In genomic region chr2:124403571-124403970, GRCm38 (mm10) we compare ENCODE assay signal across 14 mouse cellular contexts.
DNase-seq lines count a peak whose midpoint lies in the region; ATAC-seq lines count a peak whose summit lies in the region.
"Had no signal": no experiment of that assay in that cellular context is flagged by ENCODE, and none has a peak within 500 bp of the region (broad histone marks: within the 10 kb centered on the region; RNA-seq: fewer than 3 reads in every experiment).

No protein-coding gene starts in this region.

- intact Hi-C loops in heart, postnatal 25 days (cut with DNase I): no loop called here
- intact Hi-C loops in heart, postnatal 10 days (cut with DNase I): no loop called here

- ATAC-seq in CD4-positive, CD25-positive, alpha-beta regulatory T cell, adult 4 months: no peak
- ATAC-seq: liver, postnatal 0 days; midbrain, embryonic 16.5 days had no signal

- DNase-seq in heart, adult 18-20 months: peak; percentile 16 to 53
- DNase-seq in heart, postnatal 25 days (ENCODE audit: low spot score): no peak
- peak; percentile 9 for DNase-seq in lung, postnatal 25 days (ENCODE audit: low spot score)
- no peak for DNase-seq in lung, postnatal 14 days
- peak; percentile 37 to 53 for DNase-seq in heart, adult 9 months (ENCODE audit: low spot score in 2 of 2)
- peak; percentile 29 to 30 for DNase-seq in heart, postnatal 10 days
- no peak for DNase-seq in kidney, postnatal 4 days
- DNase-seq: adrenal gland, postnatal 10 days; cerebellum, adult 11 months; embryo, embryonic 11 days; kidney, adult 11 months; liver, postnatal 0 days had no signal

Comparison
In these comparisons a context has a peak if more than half of its experiments do, and no peak if none do; other contexts are left out.
1. DNase-seq: peak in heart, adult 18-20 months (2 of 2), lung, postnatal 25 days (single experiment), heart, adult 9 months (2 of 2) and heart, postnatal 10 days (2 of 2); none in heart, postnatal 25 days (single experiment), lung, postnatal 14 days (single experiment) and kidney, postnatal 4 days (0 of 2).